Mouse (Mus musculus): ENCODE data around the gene Gm21828. TPM values are rescaled to one million over a fixed set of nuclear protein-coding genes. Genes with fewer than 3 reads are reported as not detected.

Gene Gm21828
- polyA plus RNA-seq (2015; fragmentation: Illumina TruSeq; extraction: RNeasy Lipid Tissue Mini Kit (QIAGEN cat#74804); ENCODE audit: insufficient read depth, low replicate concordance) = not detected

GRCm38 (mm10) chrY:13223828-13224227 lies at the start of gene Gm21828:
Gene Gm21828, minus strand, starts transcription at chrY:13223928.

GRCm38 (mm10) chrY:13252091-13252490 lies 28.4 kb upstream of the Gm21828 start, which contains the start of the genes Gm21440 and Gm21454:
Gene Gm21440, plus strand, starts transcription at chrY:13252391.
Gene Gm21454, plus strand, starts transcription at chrY:13252442.

Other genes with a start within 250 kb of the Gm21828 start
- not detected for gene Gm20807, start 181.0 kb downstream of the Gm21828 start, polyA plus RNA-seq (2015; fragmentation: Illumina TruSeq; extraction: RNeasy Lipid Tissue Mini Kit (QIAGEN cat#74804); ENCODE audit: insufficient read depth, low replicate concordance)
- not detected for gene Gm21891, start 90.4 kb downstream of the Gm21828 start, polyA plus RNA-seq (2015; fragmentation: Illumina TruSeq; extraction: RNeasy Lipid Tissue Mini Kit (QIAGEN cat#74804); ENCODE audit: insufficient read depth, low replicate concordance)
- not detected for gene Gm21425, start 62.0 kb downstream of the Gm21828 start, polyA plus RNA-seq (2015; fragmentation: Illumina TruSeq; extraction: RNeasy Lipid Tissue Mini Kit (QIAGEN cat#74804); ENCODE audit: insufficient read depth, low replicate concordance)
- not detected for gene Gm21440, start 28.5 kb upstream of the Gm21828 start, polyA plus RNA-seq (2015; fragmentation: Illumina TruSeq; extraction: RNeasy Lipid Tissue Mini Kit (QIAGEN cat#74804); ENCODE audit: insufficient read depth, low replicate concordance)
- gene Gm21454, start 28.5 kb upstream of the Gm21828 start, polyA plus RNA-seq (2015; fragmentation: Illumina TruSeq; extraction: RNeasy Lipid Tissue Mini Kit (QIAGEN cat#74804); ENCODE audit: insufficient read depth, low replicate concordance) = not detected
- gene Gm21725, start 125.1 kb upstream of the Gm21828 start, polyA plus RNA-seq (2015; fragmentation: Illumina TruSeq; extraction: RNeasy Lipid Tissue Mini Kit (QIAGEN cat#74804); ENCODE audit: insufficient read depth, low replicate concordance) = not detected
- gene Gm21866, start 241.7 kb upstream of the Gm21828 start, polyA plus RNA-seq (2015; fragmentation: Illumina TruSeq; extraction: RNeasy Lipid Tissue Mini Kit (QIAGEN cat#74804); ENCODE audit: insufficient read depth, low replicate concordance) = not detected

Data from spleen, adult 10 weeks (tissue).